Mouse (Mus musculus): ENCODE measurements at regions not wholly inside any gene's neighbourhood (a gene's known extent, or its start where the extent isn't known, plus 50 kb on each side); places are given as distances from the start of the nearest gene placed in this dataset.
"Not testable (repeated sequence)": the region's sequence is repeated elsewhere in the genome, so short reads cannot be mapped to it uniquely, and the experiment has no call there.

GRCm38 (mm10) chr8:37112386-37112785 lies 119.0 kb downstream of the AI429214 start:
- TF ChIP-seq CTCF (conservative IDR thresholded peaks at IDR 0.05; ENCODE audit: low read length); NANOG (IDR thresholded peaks at IDR 0.05; ENCODE audit: borderline replicate concordance, low read length); POU5F1 (IDR thresholded peaks at IDR 0.05; ENCODE audit: borderline replicate concordance, low read length): not testable (repeated sequence)

Measured in E14TG2a.4 (cell line).